Mouse (Mus musculus) retina, postnatal 1 day (tissue): ENCODE data around the gene Phc1.
A peak's percentile ranks its signal among the peaks of the same experiment; 100 is the strongest.
"Not testable (repeated sequence)": the region's sequence is repeated elsewhere in the genome, so short reads cannot be mapped to it uniquely, and the experiment has no call there.

Experiments used
- DNase-seq: peaks from one replicate; pipeline ENCODE4 v3.0.0-alpha.2; 2012

The Phc1 gene

GRCm38 (mm10) chr6:122340349-122341000, at the start of gene Phc1:
Gene Phc1 (minus strand): TSS chr6:122340561.
- DNase-seq, result peak; percentile 82

GRCm38 (mm10) chr6:122389986-122390385, 49.6 kb upstream of the Phc1 start:
- DNase-seq, result not testable (repeated sequence)

GRCm38 (mm10) chr6:122387177-122388028, 47.0 kb upstream of the Phc1 start:
- not testable (repeated sequence) for DNase-seq

- no peak for DNase-seq
These were observed 45.4 kb upstream of the Phc1 start for GRCm38 (mm10) chr6:122385724-122386123.

DNA sequence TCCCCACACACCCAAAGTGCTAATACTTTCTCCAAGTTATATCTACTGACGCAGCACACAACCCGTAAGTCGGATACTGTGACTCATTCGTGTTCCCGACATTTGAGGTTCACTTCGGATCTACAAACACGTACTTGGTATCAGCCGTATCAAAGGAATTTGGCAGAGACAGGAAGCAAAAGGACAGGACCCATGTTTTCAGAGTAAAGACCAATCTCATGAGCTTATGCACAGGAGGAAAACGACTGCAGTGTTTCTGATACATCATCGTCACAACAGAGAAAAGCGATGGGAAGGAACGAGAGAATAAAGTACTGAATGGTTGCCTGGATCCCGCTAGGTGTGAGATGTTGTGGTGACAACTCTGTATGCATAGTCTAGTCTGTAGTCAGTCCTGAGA, 44.5 kb upstream of the Phc1 start:
- no peak for DNase-seq

DNA sequence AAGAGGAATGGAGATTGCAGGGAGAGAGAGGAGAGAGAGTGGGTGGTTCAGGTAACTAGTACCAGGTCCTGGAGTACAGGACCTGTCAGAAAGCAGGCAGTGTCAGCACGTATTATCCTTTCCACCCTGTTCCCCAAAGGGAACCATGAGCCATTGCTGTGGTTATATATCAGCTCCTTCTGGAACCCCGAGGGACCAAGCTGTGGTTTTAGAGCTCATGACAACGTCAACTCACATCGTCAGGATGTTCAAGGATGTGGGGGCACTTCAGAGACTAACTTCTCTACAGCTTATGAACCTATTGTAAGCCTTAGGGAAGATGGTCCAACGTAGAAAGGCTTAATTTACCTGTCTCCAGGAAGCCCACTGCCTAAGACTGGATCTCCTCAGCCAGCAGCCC, 42.9 kb upstream of the Phc1 start:
- DNase-seq, result no peak

GRCm38 (mm10) chr6:122382046-122382445, 41.7 kb upstream of the Phc1 start:
- DNase-seq, result no peak

GRCm38 (mm10) chr6:122368245-122368644, 27.9 kb upstream of the Phc1 start:
- DNase-seq, result no peak

DNA sequence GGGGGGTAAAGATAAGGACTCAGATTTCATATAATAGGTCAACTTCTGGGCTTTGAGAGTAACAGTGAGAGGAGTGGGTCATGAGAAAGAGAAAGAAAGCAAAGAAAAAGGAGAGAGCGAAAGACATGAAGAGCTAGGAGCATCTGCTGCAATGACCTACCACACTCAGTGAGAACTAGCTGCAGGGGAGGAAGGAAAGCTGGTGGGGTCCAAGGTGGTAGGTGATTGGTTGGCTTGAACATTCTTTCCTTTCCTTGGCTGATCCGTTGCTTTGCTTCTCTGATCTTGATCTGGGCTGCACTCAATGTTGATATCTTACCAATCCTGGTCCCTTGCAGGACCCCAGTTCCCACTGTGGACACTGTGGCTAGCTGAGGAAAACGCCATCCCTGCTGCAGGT, 26.6 kb upstream of the Phc1 start:
- no peak for DNase-seq

DNA sequence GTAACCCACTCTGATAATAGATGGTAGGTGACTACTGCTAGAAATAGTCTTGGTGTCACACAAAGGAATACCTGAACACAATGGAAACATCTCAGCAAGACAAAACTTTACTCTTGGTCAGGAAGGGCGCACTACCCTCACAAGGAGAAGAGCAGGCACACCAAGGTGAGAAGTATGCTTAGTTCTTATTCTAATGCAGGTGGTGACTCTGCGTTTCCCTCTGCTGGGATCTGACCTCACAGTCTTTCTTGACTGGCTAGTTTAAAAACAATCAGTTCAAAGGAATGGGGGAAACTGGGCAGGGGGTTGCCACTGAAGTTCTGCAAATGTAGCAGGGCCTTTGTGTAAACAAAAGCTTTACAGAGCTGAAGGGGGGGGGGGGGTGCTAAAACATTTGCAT, 25.9 kb upstream of the Phc1 start:
- DNase-seq, result no peak

DNA sequence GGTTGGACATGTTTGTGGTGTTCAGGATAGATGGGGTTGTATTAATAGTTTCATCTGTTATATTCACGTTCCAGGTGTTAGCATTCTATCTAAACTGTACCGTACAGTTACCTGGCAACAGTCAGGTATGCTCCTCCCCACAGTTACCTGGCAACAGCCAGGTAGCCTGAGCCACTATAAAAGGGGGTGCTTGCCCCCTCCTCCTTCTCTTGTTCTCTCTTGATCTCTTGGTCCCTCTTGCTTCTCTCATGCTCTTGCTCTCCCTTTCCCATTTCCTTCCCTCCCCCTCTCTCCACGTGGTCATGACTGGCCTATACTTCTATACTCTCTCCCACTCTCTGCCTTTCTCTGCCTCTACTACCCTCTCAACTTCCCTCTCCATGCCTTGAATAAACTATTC, 25.3 kb upstream of the Phc1 start:
- no peak for DNase-seq

- DNase-seq, result no peak
These were observed 16.7 kb upstream of the Phc1 start for GRCm38 (mm10) chr6:122357089-122357488.

DNA sequence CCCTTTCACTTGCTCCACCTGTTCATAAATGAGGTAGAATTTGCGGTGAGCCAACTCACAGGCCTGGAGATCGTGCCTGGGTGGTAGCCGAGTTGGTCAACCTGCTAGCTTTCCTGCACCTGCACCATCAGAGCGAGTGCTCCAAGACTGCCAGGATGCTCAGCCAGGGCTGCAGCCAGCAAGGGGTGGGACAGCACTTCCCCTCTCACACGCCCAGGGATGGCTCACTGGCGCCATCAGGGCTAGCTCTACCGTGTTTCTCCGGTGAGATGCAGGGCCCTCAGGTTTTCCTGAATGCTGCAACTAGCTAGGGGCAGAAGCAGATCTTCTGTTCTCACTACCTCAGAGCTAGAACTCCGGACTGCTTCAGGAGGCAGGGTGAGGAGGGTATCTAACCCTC, 15.5 kb upstream of the Phc1 start:
- DNase-seq, result no peak

DNA sequence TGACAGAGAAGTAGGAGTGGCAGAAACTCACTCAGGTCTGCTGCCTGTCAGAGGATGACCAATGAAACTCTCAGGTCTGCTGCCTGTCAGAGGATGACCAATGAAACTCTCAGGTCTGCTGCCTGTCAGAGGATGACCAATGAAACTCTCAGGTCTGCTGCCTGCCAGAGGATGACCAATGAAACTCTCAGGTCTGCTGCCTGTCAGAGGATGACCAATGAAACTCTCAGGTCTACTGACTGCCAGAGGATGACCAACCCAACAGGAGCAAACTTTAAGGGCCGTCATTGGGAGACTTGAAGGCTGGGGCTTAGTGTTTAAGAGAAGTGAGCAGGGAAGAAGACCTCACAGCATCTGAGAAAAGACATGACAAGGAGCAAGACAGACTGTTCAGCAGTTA, 7.0 kb upstream of the Phc1 start:
- not testable (repeated sequence) for DNase-seq

GRCm38 (mm10) chr6:122346399-122346798, 6.0 kb upstream of the Phc1 start:
- no peak for DNase-seq

DNA sequence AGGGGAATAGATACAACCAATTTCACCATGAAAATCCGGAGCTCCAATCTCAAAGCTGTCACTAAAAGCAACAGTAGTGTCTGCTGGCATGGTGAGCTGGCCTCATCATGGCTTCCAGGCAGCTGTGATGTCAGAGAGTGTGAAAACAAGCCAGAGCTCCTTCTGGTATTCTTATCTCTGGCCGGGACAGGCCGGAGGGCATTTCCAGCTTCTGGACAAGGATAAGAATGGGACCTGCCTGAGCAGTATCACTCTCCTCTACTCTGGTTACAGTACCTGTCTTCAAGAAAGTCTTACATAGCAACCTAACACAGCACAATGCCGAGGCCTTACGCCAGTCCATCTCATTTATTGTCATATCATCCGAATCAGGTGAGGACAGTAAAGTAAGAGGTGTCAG, 5.4 kb upstream of the Phc1 start:
- DNase-seq, result no peak

GRCm38 (mm10) chr6:122344386-122345116, 4.2 kb upstream of the Phc1 start:
- peak; percentile 28 for DNase-seq

DNA sequence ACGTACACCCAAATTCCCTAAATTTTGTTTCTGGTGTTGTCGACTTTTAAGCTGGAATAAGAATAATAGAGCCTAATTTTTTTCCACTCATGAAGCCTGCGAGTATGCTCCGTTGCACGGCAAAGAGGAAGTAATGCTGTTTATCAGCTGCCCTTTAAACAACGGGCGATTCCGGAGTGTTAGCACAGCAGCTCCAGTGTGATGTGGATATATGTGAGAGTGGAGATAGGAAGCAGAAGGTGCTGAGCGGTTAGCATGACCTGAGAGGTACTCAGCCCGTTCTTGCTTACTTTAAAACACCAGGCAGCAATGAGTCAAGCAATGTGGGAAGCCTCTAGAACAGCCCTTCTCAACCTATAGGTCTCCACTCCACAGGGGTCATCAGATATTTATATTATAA, 3.4 kb upstream of the Phc1 start:
- DNase-seq, result no peak

GRCm38 (mm10) chr6:122342125-122342524, 1.8 kb upstream of the Phc1 start:
- no peak for DNase-seq

DNA sequence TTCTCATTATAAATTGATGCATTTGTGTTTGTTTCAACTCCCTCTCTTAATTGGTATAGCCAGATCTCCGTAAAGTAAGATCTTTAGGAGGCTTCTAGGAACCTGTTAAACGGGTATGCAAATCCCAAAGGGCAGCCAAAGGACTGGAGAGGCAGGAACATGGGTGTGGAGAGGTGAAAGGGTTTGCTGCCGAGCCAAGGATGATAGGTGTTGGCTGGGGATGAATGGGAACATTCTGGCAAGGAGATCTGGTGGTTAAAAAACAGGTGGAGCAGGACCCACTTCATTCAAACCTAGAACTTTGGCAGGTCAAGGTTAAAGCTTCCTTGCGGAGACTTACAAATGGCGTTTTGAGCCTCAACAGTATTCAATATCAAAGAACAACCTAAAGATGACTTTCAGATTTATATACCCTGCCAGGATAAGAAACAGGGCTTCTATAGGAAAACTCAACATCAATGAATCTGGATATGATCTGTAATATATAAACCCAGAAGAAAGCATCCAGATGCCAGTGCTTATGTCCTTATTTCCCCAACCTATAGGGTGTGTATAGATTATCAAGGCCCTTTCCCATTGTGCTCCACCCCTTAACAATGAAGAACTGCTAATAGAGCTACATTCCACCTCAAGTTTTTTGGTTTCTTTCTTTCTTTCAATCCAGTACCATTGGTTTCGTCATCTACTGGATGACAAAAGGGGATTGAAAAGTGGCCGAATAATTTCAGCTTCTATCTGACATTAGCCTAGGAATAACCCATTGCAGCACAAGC, 863 bp upstream of the Phc1 start:
- DNase-seq, result no peak

GRCm38 (mm10) chr6:122339648-122340341, 566 bp downstream of the Phc1 start:
- peak; percentile 95 for DNase-seq

DNA sequence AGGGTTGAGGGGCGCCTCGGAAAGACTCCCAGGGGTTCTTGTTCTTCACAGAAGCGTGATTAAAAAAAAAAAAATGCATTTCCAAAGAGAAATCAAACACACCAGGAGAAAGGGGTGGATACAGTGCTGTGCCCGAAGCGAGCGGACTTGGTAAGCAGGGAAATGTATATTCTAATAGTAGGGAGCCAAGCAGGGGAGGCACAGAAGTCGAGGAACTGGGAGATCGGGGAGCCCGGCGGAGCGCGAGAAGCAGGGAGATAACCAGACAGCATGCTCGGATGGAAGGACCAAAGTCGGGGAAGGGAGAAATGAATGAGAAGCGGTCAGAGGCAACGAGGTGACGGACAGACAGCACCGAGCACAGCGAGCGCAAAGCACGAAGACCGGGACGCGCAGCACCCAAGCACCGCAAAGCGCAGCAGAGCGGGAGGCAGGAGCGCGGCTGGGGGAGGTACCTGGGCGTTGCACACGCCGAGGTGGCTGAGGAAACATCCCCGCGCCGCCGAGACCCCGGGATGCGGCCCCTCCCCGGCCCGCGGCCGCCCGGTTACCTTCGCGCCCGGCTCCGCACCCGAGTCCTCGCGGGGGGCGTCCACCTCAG, 1.2 kb downstream of the Phc1 start:
- DNase-seq, result peak; percentile 74
